Mouse (Mus musculus): ENCODE measurements at regions not wholly inside any gene's neighbourhood (a gene's known extent, or its start where the extent isn't known, plus 50 kb on each side); places are given as distances from the start of the nearest gene placed in this dataset.

DNA sequence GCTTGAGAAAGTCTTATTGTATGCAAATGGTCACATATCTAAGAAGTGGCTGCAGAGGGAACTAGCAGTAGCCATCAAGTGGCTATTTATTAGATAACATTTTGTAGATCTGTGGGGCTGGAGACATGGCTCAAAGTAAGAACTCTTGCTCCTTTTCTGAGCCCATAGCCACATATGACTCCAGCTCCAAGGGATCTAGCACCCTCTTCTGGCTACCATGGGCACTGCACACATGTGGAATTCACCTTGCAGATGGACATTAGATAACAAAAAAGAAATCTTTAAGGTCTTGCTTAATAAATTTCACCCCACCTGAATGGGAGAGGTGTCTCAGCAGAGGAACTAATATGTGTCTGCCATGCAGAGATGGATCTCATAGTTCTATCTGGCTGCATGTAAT, 96.2 kb upstream of the Trpc7 start:
- no peak for DNase-seq (ENCODE audit: extremely low read depth)
- dilution Hi-C loops (cut with MboI; ENCODE audit: extremely low pct_ligation_motif_present, extremely low pct_unique_long_range_greater_than_20kb, low sequenced_read_pairs) (no loop called here), in situ Hi-C loops (cut with MboI; ENCODE audit: low pct_ligation_motif_present, low pct_unique_long_range_greater_than_20kb, low sequenced_read_pairs) (no loop called here)
- Histone ChIP-seq H3K79me2 (replicated peaks; ENCODE audit: control insufficient read depth, extremely low read depth, insufficient read depth, poor library complexity, severe bottlenecking) (no peaks in the 10 kb centered on the region), H3K36me3 (replicated peaks in 1 of 2; ENCODE audit: control insufficient read depth in 1 of 2, insufficient read depth in 1 of 2, low read length in 1 of 2) (no peaks in the 10 kb centered on the region), H3K27ac (ENCODE audit: insufficient read depth, low read depth) (no peak overlapping the region), H3K9ac (ENCODE audit: insufficient read depth, low read depth) (no peak overlapping the region), H3K9me3 (replicated peaks; ENCODE audit: low read length) (peaks cover 74% of the 10 kb centered on the region), H3K27me3 (replicated peaks) (no peaks in the 10 kb centered on the region), H3K4me2 (ENCODE audit: insufficient read depth, low read depth, poor library complexity, severe bottlenecking) (no peak overlapping the region), H3K4me1 (ENCODE audit: control insufficient read depth in 1 of 2, insufficient read depth in 2 of 2) (no peaks in the 10 kb centered on the region), H3K4me3 (replicated peaks in 1 of 3; ENCODE audit: low read depth in 2 of 3, low read length in 2 of 3, poor library complexity in 1 of 3) (no peak overlapping the region)
- TF ChIP-seq MAX (IDR thresholded peaks at IDR 0.05; ENCODE audit: low read length) (no peak), BHLHE40 (IDR thresholded peaks at IDR 0.05; ENCODE audit: low read depth, low read length) (no peak), ELF1 (IDR thresholded peaks at IDR 0.05; ENCODE audit: low read depth, low read length) (no peak), TCF12 (IDR thresholded peaks at IDR 0.05; ENCODE audit: low read depth, low read length) (no peak)

DNA sequence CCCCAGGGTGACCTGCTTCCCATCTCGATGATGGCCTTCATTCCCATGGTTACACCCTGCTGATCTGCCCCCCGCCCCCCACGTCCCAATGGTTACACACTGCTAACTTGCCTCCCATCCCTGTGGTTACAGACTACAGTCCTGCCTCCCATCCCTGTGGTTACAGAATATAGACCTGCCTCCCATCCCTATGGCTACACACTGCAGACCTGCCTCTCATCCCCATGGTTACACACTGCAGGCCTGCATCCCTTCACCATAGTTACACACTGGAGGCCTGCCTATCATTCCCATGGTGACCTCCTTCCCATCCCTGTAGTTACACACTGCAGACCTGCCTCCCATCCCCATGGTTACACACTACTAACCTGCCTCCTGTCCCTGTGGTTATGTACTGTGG, 78.3 kb upstream of the Trpc7 start:
- dilution Hi-C loops (cut with MboI; ENCODE audit: extremely low pct_ligation_motif_present, extremely low pct_unique_long_range_greater_than_20kb, low sequenced_read_pairs) = no loop called here
- no peak overlapping the region for H3K27ac ChIP-seq (ENCODE audit: insufficient read depth, low read depth)
- H3K36me3 ChIP-seq (replicated peaks in 1 of 2; ENCODE audit: control insufficient read depth in 1 of 2, insufficient read depth in 1 of 2, low read length in 1 of 2) = no peaks in the 10 kb centered on the region
- no peak overlapping the region for H3K9ac ChIP-seq (ENCODE audit: insufficient read depth, low read depth)
- in situ Hi-C loops (cut with MboI; ENCODE audit: low pct_ligation_motif_present, low pct_unique_long_range_greater_than_20kb, low sequenced_read_pairs) = no loop called here
- no peak for DNase-seq (ENCODE audit: extremely low read depth)
- TF ChIP-seq PAX5 (IDR thresholded peaks at IDR 0.05; ENCODE audit: low read length) (no peak), MEF2A (IDR thresholded peaks at IDR 0.05; ENCODE audit: borderline replicate concordance, low read depth, low read length) (no peak), ETS1 (conservative IDR thresholded peaks at IDR 0.05; ENCODE audit: low read depth, low read length) (no peak), ZKSCAN1 (IDR thresholded peaks at IDR 0.05; ENCODE audit: borderline replicate concordance, low read depth, low read length) (no peak), MYC (IDR thresholded peaks at IDR 0.05; ENCODE audit: low read depth, low read length) (no peak), CHD1 (IDR thresholded peaks at IDR 0.05; ENCODE audit: low read depth, low read length) (no peak), ZMIZ1 (IDR thresholded peaks at IDR 0.05; ENCODE audit: low read depth, low read length) (no peak), ELF1 (IDR thresholded peaks at IDR 0.05; ENCODE audit: low read depth, low read length) (no peak), JUND (conservative IDR thresholded peaks at IDR 0.05; ENCODE audit: low read depth, low read length) (no peak), MXI1 (IDR thresholded peaks at IDR 0.05; ENCODE audit: low read depth, low read length) (no peak), MAX (IDR thresholded peaks at IDR 0.05; ENCODE audit: low read length) (no peak), IRF4 (IDR thresholded peaks at IDR 0.05; ENCODE audit: low read depth, low read length) (no peak), E2F4 (IDR thresholded peaks at IDR 0.05; ENCODE audit: insufficient replicate concordance, low read depth, low read length) (no peak), ZC3H11A (IDR thresholded peaks at IDR 0.05; ENCODE audit: low read depth, low read length) (no peak), CHD2 (IDR thresholded peaks at IDR 0.05; ENCODE audit: low read length) (no peak)
- H3K27me3 ChIP-seq (replicated peaks) = no peaks in the 10 kb centered on the region
- no peak overlapping the region for H3K4me2 ChIP-seq (ENCODE audit: insufficient read depth, low read depth, poor library complexity, severe bottlenecking)
- no peak overlapping the region for H3K4me3 ChIP-seq (replicated peaks in 1 of 3; ENCODE audit: low read depth in 2 of 3, low read length in 2 of 3, poor library complexity in 1 of 3)
- H3K79me2 ChIP-seq (replicated peaks; ENCODE audit: control insufficient read depth, extremely low read depth, insufficient read depth, poor library complexity, severe bottlenecking) = no peaks in the 10 kb centered on the region
- no peaks in the 10 kb centered on the region for H3K4me1 ChIP-seq (ENCODE audit: control insufficient read depth in 1 of 2, insufficient read depth in 2 of 2)
- peaks cover 46% of the 10 kb centered on the region for H3K9me3 ChIP-seq (replicated peaks; ENCODE audit: low read length)

Data from CH12.LX (cell line).